Mouse (Mus musculus) MN1 (cell line): Measurements from ENCODE around the gene Myo6.

Experiments
- DNase-seq: peaks from one replicate; pipeline ENCODE4 v3.0.0-alpha.2; 2016; ENCODE audit warnings: low spot score

Gene Myo6

DNA sequence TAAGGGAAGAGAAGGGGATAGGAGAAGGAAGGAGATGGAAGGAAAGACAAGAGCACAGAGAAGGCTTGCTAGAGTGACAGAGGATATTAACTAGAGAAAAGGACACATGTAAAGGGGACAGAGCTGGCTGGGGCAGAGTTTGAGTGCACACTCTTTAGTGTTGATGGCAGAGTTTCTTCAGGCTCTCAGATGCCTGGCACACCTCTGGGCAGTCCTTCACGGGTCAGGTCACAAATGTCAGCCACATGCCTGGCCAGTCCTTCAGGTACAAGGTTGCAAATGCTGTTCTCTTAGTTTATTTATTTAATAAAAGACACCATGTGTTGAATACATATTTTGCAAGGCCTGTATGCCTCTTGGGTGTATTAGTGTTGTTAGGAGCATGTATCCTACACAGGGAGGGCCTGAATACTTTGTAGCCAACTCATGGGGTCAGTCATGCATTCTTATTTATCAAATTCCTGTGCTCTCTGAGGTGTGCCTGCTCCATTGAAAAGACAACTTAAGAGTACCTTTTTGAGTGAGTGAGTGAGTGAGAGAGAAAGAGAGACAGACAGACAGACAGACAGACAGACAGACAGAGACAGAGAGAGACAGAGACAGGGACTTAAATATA is 72.5 kb downstream of the Myo6 start:
- no peak for DNase-seq

DNA sequence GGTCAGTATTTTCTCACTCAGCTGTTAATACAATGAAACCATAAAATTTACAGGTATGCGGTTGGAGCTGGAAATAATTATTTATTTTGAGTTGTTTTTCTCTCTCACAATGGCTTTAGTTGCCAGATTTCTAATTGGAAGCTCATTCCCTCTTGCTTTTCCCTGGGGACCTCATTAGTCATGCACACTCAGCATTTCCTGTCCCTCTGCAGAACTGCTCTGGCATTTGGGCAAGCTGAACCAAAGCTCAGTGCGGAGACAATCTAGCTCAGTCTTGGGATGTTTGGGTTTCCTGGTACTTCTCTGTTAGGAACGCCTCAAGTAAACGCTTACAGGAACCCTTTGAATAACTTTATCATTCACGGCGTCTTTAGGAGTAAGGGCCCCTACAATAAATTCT is 76.9 kb downstream of the Myo6 start:
- DNase-seq: no peak

DNA sequence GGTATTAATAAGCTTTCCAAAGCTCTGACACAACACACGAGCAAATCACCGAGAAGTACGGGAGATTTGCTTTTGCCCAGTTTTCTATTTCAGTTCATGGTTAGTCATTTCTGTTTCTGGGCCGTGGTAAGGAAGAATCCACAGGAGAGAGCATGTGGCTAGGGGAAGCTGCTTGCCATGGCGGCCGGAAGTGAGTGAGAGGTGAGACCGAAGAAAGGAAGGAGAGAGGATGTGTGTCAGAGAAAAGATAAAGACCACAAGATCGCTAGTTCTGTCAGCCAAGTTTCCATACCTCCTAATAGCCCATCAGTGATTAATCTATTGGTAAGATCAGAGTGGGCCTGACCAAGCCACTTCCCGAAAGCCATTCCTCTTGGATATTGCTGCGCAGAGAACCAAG is 87.3 kb downstream of the Myo6 start:
- no peak for DNase-seq

DNA sequence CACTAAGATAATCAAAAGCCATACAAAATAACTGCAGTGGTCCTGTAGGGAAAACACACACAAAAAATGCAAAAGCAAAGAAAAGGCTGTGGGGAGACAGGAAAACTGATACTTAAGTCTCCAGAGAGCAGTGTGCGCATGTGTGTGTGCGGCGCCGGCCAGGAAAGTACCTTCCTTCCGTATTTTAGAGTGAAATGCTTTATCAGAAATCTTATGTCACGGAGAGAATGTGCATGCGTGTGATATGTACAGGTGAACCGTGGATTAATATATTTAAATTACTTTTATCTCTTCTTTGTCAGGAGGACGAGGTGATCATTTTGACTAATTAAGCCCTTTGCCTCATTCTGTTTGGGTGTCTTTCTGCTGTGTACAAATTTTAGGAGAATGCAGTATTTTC is 88.4 kb downstream of the Myo6 start:
- DNase-seq: no peak

DNA sequence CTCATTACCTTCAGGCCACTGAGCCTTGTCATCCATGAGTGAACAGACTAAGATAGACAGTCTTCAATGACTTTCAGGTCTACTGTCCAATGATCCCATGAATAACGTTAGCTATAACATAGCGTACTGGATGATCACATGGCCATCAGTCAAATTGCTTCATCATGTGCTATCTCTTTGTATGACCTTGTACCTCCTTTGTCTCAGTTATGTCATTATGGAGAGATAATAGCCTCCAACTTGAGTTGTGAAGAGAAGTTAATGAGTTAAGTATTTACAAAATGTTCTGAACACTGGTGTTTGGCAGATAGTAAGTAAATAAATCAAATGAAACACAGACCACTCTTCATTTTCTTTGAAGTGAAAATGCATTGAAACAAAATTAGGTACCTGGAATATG is 91.7 kb downstream of the Myo6 start:
- DNase-seq: no peak

DNA sequence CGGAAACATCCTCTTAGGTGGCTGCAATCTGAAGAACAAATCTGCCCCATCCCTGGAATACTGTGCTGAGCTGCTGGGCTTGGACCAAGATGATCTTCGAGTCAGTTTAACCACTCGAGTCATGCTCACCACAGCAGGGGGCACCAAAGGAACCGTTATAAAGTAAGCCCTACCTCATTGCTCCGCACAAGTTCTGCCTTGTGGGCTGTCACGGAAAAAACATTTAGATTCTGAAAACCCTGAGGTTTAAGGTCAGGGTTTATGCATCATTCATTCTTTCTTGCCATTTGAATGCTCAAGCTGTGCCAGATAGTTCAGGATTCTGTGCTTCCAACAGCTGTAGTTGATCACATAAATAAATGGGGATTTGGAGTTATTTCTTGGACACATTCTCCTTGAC is 93.6 kb downstream of the Myo6 start:
- DNase-seq: no peak

DNA sequence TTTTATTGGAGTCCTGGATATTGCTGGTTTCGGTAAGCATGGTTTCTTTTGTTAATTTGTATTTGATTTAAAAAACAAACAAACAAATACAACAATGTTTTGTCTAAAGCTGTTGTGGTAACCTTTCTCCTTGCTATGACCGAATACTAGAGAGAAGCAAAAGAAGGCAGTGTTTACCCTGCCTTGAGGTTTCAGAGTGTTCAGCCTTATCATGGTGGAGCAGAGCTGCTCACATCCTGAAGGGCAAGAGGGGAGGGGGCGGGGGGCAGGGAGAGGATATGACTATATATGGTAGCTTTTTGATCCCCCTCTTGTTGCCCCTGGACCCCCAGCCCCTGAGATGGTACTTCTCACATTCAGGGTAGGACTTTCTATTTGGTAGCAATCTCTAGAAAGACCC is 96.1 kb downstream of the Myo6 start:
- DNase-seq: no peak

DNA sequence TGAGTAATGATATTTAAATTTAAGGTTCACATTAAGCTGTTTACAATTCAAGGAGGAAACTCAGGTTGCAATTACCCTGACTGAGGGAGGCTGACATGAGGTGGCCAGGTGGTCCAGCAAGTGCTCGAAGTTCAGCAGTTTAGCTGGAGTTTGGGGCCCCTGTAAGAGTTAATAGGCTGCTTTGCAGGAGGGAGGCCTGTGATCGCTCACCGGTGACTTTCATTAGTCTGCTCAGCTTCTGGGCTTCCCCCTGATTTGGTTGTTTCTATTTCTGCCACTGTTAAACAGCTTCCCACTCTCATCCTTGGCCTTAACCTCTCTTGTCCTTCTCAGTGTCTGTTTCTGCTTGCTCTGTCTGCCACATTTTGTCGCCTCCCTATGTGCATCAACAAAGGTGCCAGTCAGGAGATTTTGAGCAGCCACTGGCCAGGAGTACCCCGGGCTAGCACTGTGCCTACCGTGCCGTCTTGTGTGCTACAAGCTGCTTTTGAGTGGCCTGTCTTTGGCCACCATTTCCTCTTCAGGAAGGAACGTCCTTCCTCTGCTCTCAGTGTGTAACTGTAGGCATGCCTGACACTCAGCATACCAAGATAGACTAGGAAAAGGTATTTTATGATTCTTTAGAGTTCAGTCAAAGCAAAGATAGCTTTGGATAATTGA is 97.7 kb downstream of the Myo6 start:
- no peak for DNase-seq

DNA sequence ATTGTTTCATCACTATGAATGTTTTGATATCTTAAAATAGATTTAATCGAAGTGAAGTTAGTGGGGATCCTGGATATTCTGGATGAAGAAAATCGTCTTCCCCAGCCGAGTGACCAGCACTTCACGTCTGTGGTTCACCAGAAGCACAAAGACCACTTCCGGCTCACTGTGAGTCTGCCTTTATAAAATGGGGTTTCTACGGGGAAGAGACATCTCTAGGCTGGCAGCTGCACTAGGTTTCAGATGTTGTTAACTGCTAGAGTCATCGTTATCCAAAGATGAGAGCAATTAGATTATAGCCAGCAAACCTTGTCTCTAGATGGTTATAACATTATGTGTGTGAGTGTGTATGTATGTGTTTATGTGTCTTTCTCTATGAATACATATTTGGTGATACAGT is 101.3 kb downstream of the Myo6 start:
- DNase-seq: no peak

DNA sequence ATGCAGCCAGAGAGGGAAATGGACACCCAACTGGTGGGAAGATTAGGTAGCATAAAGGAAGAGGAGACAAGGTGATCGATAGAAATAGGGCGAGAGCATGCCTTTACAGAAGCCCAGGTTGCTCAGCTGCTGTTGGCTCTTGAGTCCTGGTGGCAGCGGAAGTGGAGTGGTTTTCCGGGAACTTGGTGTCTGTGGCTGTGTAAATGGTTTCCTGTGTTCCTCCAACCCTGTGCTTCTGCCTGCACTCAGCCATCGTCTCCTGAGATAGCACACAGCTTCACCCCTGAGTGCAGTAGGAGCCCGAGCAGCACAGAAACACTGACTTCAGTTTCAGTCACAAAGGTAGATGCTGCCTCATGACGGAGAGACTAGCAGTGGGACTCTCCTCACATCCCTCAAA is 101.7 kb downstream of the Myo6 start:
- no peak for DNase-seq

DNA sequence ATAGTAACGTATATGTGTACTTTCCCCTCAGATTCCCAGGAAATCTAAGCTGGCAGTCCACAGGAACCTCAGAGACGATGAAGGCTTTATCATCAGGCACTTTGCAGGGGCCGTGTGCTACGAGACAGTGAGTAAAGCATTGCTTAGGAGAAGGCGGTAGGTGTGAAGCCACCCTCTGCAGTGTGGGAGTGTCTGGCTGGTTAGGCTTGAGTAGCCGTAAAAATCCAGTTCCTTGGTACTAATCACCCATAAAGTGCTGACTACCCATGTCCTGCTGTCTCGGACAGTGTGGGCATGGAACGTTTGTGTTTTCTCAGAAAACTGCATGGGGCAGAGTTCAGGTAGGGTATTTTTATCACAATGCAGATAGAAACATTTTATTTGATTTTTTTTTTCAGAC is 104.8 kb downstream of the Myo6 start:
- no peak for DNase-seq

DNA sequence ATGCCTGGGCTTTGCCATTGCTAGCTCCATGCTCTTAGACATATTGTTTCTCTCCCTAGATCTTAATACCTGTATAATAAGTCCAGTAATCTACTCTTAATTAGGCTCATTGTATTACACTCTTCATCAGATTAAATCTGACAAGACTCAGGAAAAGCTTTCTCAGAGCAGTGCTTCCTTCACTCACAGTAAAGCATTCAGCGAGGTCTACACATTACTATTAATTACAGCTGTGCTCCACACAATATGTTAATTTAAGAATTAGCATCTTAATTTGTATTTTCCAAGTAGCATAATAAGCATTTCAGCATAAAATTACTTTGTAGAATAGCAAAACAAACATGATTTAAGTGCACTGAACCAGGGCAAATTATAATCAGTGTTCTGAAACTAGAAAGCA is 108.1 kb downstream of the Myo6 start:
- DNase-seq: no peak

DNA sequence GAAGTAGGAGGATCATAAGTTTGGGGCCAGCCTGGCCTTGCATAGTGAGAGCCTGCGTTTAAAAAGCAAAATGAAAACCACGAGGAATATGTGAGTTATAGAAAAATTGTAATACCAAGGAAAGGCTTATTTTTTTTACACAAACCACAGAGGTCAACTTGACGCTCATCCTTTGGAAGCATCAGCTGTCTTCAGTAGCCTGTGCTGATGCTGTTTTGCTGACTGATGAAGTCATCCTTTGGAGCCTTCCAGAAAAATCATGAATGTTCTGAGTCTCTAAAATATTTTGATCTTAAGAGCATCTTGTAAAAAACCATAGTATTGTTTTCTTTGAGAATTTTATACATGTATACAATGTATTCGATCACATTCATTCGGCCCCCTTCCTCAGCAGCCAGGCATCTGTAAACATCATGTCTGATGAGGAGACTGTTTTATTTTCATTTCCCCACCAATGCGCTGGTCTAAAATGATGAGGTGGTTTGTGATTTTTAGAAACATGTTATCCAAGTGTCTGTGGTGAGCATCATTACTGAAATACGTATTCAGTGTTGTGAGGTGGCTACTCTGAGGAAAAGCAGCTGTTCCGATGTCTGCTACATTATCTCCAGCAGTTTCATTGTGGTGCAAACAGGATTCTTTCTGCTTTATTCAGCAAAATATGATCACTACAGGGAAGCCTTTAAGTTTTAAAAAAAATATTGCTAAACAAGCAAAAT is 110.4 kb downstream of the Myo6 start:
- no peak for DNase-seq

DNA sequence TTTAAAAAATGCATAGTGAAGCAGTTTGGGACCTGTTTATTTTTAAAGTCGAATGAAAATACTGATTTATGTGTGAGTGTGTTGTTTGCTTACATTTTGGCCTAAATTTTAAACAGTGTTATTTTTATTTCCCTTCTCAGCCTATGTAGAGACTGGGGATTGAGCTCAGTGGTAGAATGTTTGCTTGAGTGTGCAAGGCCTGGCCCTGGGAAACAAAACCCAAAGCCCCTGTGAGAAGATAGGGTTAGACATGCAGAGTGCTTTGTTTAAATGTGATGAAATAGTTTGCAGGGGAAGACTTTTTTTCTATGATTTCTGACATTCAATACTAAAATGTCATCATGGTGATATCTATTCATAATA is 110.9 kb downstream of the Myo6 start:
- DNase-seq: no peak

DNA sequence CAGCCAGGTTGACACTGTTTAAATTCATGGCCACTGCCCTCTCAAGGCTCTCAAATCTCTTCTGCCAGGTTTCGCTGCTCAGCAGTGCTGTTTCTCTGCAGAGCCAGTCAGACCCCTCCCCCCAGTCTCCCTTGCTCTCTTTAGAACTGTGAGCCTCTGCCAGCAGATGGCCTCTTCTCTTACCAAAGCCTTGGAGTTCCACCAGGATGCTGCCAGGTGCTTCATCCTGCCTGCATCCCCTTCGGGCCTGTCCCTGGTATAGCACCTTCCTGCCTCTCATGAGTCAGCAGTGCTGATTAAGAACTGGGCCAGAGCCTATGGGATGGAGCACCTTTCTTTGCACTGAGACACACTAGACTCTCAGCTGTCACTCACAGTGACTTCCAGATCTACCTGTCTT is 112.3 kb downstream of the Myo6 start:
- DNase-seq: no peak

DNA sequence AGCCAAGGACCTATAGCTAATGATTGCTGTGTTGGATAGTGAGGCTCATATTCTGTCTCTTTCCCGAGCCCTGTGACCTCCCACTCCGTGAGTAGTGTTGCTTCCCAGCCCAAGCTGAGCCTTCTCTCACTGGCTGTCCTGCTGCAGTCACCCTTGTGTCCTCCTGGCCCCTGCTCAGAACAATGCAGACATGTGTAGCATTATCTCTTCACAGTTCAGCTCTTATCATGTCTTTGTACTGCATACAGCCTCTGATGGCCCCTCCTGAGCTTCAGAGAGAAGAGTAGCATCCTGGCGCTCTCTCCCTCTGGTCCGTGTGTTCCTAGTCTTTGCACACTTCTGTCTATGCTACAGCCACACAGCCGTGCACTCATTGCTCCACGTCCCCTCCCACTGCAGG is 112.9 kb downstream of the Myo6 start:
- DNase-seq: no peak

DNA sequence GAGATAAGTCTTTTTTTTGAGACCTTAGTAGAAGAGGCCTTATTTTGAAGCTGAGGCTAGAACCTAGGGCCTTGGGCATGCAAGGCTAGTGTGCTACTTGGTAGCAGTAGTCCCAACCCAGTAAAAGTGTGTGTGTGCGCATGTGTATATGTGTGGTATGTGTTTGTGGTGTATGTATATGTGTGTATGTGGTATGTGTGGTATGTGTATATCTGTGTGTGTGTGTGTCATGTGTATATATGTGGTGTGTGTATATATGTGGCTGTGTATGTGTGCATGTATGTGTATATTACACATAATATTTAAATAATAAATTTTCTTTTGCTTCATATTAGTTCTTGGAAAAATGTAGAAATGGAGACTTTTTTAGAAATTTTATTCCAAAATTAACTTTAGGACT is 115.9 kb downstream of the Myo6 start:
- no peak for DNase-seq

DNA sequence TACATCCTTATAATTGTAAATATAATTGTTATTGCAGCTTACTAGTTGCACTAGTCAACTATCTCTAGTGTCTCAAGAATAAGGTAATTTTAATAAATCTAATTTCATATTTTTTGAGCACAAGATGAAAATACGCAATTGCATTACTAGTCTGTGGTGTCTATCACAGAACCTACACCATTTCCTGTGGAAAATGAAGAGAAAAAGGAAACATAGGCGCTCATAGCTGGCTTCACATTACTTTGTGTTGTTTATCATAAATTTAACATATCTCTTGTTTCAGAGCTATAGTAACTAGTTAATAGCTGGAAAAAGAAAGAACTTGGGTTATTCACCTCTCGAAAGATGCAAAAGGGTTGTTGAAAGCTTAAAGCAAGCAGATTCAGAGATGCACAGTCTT is 117.6 kb downstream of the Myo6 start:
- no peak for DNase-seq

DNA sequence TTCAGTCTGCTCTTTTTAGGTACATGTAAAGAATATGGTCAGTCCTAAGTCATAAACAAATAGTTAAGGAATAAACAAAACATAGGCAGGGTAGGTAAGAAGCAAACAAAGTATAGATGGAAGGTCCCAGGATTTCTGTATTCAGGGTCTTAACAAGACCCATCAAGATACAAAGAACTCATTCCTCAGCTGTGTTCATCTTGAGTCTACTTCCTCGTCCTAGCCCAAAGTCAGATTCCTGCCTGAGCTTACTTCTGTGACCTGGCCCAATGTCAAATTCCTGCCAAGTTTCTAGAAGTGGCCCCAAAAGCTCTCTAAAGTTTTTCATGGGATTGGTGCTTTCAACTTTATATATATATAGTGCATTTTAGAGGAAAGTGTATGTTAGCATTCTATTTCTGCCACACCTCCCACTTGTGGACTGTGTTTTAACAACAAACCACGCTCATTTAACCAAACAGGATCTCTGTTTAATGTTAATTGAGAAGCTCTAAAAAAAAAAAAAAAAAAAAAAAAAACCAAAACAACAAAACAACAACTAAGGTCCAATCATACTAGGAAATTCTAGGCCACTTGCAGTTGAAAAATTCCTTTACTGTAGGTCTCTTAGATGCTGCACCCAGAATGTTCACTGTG is 119.8 kb downstream of the Myo6 start:
- DNase-seq: no peak

DNA sequence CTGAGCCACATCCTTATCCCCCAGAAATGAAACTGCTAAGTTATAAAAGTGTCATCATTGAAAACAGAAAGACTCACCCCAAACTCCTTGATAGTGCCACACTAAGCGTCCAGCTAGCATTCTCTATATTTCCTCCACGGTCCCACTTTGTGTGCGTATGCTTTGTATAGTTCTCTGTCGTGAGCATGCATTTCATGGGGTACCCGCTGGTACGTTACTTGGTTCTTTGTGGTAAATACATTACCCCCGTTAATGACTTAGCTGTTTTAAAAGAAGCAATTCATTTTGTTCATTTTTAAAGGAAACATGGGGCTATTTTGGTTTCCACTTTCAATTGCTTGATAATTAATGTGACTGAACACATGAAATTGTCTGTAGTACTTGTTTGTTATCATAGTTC is 122.0 kb downstream of the Myo6 start:
- no peak for DNase-seq

DNA sequence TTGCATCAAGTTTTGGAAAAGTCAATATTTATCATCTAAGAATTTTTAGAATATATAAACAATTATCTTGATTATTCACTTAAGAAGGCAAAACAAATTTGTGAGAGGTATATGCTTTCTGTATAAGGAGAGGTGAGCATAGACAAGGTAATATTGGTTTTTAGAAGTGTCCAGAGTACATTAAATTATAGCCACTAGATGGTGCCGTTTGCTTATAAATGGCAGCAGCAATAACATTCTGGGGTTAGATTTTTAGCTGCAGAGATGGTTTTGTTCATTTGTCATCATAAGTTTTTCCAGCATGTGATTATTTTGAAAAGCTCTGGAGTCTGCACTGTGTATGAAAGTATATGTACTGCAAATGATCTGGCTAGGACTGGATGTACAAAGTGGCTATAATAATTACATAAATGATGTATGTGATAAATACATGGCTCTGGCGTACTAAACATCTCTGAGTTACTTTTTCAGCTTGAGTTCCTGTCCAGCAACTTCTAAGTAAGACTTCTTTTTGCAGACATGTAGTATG is 128.3 kb downstream of the Myo6 start:
- DNase-seq: peak; percentile 37

DNA sequence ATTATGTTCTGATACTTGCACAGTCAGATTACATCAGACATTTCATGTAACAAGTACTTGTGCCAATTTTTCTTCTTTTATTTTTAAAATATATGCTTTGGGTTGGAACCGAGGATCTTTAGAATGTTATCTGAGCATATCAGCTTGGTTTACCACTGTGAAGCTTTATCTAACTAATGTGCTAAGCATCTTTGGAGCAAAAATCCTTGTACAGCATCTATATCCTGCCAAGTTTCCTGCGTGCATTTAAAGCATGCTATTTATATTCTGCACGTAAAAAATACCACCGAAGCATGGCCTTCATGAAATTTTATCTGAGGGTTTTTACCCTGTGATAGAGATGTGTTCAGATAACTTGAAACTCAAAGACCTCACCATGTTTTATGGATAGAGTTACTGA is 131.3 kb downstream of the Myo6 start:
- no peak for DNase-seq

DNA sequence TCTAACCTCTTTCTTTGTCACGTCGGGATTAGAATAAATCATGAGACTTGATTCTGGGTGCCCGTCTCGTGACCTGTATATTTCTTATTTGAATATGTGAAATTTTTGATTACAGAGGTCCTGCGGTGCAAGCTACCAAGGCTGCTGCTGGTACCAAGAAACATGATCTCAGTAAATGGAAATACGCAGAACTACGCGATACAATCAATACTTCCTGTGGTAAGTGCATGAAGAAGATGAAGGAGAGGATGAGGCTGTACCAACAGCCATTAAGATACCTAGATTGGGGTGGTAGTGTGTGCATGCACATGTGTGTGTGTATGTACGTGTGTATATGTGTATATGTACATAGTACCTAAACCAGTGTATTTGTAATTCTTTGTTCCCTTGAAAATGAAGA is 134.2 kb downstream of the Myo6 start:
- DNase-seq: no peak
